Mouse (Mus musculus) E14TG2a.4 (cell line): ENCODE measurements around the gene Nle1.

Source experiments
- CTCF ChIP-seq: conservative IDR thresholded peaks from 2 replicates; pipeline ENCODE4 v1.5.1; 2014; ENCODE audit warnings: low read length
- NANOG ChIP-seq: IDR thresholded peaks from 2 replicates; pipeline ENCODE4 v1.6.1; 2014; ENCODE audit warnings: borderline replicate concordance, low read length, mixed read lengths
- POU5F1 ChIP-seq: IDR thresholded peaks from 2 replicates; pipeline ENCODE4 v1.6.1; 2014; ENCODE audit warnings: low read length, borderline replicate concordance

GRCm38 (mm10) chr11:82949036-82949435 lies 40.8 kb upstream of the Nle1 start:
- TF ChIP-seq CTCF (no peak), NANOG (no peak), POU5F1 (no peak)
